Mouse (Mus musculus) brown adipose tissue, adult 24 weeks (tissue): ENCODE measurements around the gene Gm13420. TPM values are rescaled to one million over a fixed set of nuclear protein-coding genes. Genes with fewer than 3 reads are reported as not detected.
"Not testable (repeated sequence)": the region's sequence is repeated elsewhere in the genome, so short reads cannot be mapped to it uniquely, and the experiment has no call there.

Experiments
- H3K27ac ChIP-seq: fragments of 200-500 bp; replicated peaks from 2 replicates; pipeline ENCODE4 v1.5.1; 2012; ENCODE audit warnings: low read depth, mild to moderate bottlenecking, low read length
- H3K4me1 ChIP-seq: fragments of 200-500 bp; 2 replicates; pipeline ENCODE4 v1.6.1; 2012; ENCODE audit warnings: low read length, mixed read lengths; ENCODE audit not compliant: control insufficient read depth, insufficient read depth, insufficient read length
- H3K4me3 ChIP-seq: fragments of 200-500 bp; 2 replicates; pipeline ENCODE4 v1.5.1; 2012; ENCODE audit warnings: low read depth, mild to moderate bottlenecking, low read length, moderate library complexity; ENCODE audit not compliant: insufficient read depth
- polyA plus RNA-seq: library from polyadenylated mRNA; stranded (reverse); fragments of >200 nt; gene quantifications from 2 replicates; pipeline ENCODE4 v1.2.4, GENCODE M21; 2012; ENCODE audit not compliant: missing spikeins, insufficient read depth, insufficient read length

Gene Gm13420
- polyA plus RNA-seq, result not detected in 2 replicates

DNA sequence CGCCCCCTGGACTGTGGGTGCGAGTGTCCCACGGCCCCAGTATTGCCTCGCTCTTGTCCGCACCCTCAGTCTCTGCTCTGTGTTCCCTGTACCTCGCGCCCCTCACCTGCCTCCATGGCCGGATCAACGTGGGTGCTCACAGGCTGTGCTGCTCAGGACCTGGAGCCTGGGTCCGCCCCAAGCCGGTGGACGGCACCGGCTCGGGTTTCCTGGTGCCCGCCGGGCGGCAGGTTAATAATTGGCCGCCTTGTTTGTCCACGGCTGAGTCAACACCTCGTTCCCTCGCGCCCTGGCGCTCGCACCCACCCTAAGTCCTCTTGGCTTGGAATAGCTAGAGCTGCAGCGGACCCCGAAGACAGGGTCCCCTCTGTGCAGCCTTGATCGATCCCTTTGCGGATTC, at the start of gene Gm13420:
Gene Gm13420, minus strand, starts transcription at position 189 of the 400 bp plus-strand sequence.
- Histone ChIP-seq H3K4me1 (no peaks in the 10 kb centered on the region), H3K4me3 (no peak within 1 kb of the TSS), H3K27ac (no peak within 1 kb of the TSS)

DNA sequence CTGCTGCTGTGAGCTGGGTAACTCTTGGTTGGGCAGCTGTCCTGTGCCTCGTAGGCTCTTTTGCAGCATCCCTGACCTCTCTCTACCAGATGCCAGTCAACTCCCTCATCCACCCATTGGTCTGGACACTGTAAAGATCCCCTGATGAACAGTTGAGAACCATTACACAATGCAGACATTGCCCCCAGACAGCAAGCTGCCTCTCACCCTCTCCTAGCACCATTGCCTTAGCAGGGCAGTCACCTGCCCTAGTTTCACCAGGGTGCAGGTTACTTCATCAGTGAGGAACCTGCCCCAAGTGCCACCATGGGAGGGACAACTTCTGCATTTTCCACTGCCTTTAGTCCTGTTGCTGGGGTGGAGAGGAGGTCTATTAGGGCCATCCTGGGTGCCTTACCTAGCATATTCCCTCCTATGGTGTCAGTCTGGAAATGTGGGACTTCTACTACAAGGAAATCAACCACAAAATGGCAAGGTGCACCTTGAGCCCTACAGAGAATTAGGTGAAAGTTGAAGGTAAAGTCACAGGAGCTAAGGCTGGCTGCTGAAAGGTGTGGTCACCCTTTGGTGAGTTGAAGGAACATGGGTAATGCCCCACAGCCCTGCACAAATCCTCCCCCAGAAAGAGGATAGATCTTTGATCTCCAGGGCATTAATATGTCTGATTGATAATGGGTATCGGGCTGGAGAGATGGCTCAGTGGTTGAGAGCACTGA, 41.4 kb upstream of the Gm13420 start:
- Histone ChIP-seq H3K4me3 (no peak overlapping the region), H3K4me1 (no peaks in the 10 kb centered on the region), H3K27ac (no peak overlapping the region)

DNA sequence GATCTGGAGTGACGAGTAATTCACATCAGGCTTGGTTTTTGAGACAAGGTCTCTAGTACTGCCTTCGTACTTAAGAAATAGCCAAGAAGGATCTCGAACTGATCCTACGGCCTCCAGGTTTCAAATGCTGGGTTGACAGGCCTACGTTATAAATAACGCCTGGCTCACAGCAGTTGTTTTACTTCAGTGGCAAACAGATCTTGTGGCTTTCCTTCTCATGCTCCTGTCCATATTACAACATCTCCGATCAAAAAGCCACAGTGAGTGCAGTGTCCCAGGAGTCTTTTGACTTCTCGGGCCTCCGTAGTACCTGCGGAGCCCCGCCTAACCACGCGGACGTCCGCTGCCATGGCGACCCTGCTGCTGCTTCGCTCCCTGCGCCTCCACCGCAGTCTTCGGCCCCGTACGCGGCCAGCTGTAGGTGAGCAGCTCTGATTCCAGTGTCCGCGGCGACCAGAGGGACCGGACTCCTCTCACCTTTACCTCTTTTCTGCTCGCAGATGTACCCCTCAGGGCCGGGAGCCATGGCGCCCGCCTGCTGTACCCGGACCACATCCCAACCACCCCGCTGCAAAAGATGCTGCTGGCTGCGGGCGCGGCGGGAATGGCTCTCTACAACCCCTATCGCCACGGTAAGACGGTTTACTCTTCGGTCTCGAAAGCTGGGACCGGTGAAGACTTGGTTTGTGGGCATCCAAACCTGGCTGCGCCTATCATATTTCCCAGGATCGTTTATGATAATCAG, 36.6 kb upstream of the Gm13420 start, which contains the start of gene Trub2:
Gene Trub2, minus strand, starts transcription at position 566 of the 745 bp plus-strand sequence.
- no peaks in the 10 kb centered on the region for H3K4me1 ChIP-seq
- H3K27ac ChIP-seq, result peak within 1 kb of the TSS; percentile 50
- H3K4me3 ChIP-seq, result peak within 1 kb of the TSS; percentile 81

DNA sequence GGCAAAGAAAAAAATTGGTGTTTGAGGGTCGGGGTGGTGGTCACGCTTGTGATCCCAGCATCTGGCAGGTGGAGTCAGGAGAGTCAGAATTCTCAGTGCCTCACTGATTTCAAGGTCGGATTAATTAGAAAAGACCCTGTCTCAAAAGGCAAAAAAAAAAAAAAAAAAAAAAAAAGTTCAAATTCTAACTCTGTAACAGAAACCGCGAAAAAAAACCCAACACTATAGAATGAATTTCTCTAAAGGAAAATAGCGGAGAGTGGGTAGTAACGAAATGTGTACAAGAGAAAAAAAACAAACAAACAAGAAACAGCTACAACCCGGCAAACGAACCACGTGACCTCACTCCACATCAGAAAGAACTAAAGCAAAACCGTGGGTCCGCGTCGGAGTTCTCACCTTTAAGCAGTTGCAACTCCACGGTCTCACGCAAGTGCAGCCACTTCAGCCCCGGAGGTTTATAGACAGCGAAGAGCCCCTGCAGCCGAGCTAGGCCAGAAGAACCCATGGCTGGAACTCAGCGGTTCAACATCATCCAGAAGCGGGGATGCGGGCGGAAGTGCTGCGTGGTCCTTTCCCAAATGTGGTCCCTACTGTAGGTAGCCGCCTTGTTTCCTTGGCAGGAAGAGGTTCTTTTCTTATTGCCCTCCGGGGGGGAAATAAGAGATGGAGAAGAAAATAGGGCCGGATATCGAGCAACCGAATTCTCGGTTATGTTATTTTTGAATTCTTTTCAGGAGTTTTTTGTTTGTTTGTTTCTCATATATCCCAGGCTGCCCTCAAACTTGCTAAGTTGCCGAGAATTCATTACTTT, 35.8 kb upstream of the Gm13420 start, which contains the start of gene Coq4:
Gene Coq4, plus strand, starts transcription at position 390 of the 814 bp plus-strand sequence.
- H3K4me1 ChIP-seq, result no peaks in the 10 kb centered on the region
- H3K4me3 ChIP-seq, result peak within 1 kb of the TSS; percentile 81
- H3K27ac ChIP-seq, result peak within 1 kb of the TSS; percentile 50

DNA sequence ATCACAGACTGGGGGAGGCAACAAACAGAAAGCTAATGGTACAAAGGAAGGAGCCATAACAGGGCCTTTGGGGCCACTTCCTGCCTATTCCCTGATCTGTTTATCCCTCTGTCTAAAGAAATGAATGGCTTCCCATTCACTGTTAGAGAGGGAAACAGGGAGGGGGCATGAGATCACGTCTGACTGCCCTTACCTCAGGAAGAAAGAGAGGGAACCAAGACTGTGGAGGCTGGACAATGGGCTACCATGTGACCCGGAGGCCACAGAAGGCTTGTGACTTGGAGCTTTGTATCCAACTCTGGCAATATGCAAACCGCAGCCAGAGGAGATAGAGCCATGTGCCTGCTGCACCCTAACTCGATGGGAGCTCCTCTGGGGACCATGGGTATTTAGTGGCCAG, 32.8 kb upstream of the Gm13420 start:
- H3K4me1 ChIP-seq, result no peaks in the 10 kb centered on the region
- H3K27ac ChIP-seq, result no peak overlapping the region
- H3K4me3 ChIP-seq, result no peak overlapping the region

DNA sequence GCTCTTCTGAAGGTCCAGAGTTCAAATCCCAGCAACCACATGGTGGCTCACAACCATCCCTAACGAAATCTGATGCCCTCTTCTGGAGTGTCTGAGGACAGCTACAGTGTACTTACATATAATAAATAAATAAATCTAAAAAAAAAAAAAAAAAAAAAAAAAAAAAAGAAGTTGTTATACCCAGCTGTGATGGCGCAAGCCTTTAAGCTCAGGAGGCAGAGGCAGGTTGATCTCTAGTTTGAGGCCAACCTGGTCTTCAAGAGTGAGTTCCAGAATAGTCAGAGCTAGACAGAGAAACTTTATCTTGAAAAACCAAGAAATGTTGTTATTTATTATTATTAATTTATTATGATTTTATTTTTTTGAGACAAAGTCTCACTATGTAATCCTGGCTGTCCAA, 29.8 kb upstream of the Gm13420 start:
- not testable (repeated sequence) for H3K4me1 ChIP-seq, H3K4me3 ChIP-seq, H3K27ac ChIP-seq

DNA sequence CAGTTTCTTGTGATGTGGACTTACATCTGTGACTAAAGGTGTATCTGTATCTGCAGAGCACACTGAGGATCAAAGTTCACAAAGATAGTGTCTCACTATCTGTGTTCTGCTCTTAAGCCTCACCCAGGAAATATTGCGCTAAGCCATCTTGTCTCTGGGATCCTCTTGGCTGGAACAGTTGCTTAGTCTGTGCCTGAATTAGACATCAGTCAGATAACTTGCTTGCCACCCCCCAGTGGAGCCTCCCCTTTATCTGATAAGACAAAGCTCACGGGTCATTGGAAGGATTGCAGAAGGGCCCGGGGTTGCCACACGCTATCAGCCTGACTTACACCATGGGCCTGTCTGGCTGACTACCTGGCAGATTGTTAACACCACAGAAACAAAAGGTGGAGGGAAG, 21.8 kb upstream of the Gm13420 start:
- Histone ChIP-seq H3K27ac (no peak overlapping the region), H3K4me1 (peaks cover 6% of the 10 kb centered on the region), H3K4me3 (no peak overlapping the region)

DNA sequence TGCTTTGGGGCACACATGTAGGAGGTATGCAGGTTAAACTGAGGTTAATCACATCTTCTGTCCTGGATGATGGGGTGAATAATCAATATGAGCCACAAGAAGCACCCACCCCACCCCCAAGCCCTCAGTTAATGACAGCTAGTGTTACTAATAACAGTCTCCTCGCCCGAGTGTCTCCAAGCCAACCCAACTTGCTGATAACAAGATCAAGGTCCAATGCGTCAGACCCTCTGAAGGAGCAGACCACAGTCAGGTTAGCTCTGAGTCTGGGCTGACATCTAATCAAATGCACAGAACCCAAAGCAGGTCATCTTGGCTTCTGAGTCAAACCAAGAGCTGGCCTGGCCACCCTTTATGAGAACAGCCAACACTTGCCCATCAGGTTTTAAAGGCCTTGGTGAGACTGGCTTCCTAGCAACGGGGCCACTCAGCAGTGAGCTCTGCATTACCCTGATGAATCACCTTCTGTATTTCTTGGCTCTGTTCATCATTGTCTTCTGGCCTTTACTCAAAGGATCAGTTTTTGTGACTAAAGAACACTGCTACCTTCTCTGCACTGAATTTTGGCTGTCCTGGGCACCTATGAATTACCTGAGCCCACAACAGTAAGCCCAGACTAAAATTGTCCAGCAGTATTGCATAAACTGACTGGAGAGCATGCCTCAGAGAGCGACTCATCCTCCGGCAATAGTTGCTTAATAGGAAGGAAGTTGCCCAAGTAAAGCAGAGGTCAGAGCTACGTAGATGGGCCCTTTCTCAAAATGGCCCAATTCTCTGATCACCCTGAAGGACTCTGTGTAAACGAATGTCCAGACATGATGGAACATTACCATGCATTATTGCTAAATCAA, 20.4 kb upstream of the Gm13420 start:
- H3K4me1 ChIP-seq, result peaks cover 6% of the 10 kb centered on the region
- H3K27ac ChIP-seq, result peak overlapping the region; percentile 42
- H3K4me3 ChIP-seq, result no peak overlapping the region

DNA sequence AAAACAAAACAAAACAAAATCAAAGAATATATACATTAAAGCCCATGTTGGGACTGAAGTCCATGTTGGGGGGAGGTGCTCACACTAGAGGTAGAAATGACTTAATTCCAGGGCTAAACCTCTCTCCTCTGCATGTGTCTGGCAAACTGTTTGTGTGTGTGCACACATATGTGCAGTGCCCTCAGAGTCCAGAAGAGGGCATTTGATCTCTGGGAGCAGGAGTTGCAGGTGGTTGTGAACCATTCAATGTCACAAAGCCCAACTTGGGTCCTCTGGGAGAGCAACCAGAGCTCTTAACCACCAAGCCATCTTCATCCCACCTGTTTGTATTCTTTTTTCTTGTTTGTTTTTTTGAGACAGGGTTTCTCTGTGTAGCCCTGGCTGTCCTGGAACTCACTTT, 18.7 kb upstream of the Gm13420 start:
- H3K4me3 ChIP-seq, result no peak overlapping the region
- H3K27ac ChIP-seq, result no peak overlapping the region
- H3K4me1 ChIP-seq, result peaks cover 6% of the 10 kb centered on the region

DNA sequence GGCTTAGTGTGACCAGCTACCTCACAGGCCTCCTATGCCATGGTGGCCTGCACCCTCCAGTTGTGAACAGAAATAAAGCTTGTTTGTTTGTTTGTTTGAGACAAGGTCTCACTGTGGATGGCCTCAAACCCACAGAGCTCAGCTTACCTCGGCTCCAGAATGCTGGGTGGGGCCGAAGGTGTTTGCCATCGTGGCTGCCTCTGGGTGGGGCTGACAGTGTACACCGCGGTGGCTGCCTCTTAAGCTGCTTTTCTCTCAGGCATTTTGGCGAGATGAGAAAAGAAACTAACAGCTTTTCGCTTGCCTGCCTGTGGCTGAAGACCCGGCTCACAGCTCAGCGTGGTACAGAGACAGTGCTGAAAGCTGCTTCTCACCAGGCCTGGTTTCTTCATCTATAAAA, 17.4 kb upstream of the Gm13420 start:
- Histone ChIP-seq H3K4me1 (peaks cover 6% of the 10 kb centered on the region), H3K27ac (no peak overlapping the region), H3K4me3 (no peak overlapping the region)

DNA sequence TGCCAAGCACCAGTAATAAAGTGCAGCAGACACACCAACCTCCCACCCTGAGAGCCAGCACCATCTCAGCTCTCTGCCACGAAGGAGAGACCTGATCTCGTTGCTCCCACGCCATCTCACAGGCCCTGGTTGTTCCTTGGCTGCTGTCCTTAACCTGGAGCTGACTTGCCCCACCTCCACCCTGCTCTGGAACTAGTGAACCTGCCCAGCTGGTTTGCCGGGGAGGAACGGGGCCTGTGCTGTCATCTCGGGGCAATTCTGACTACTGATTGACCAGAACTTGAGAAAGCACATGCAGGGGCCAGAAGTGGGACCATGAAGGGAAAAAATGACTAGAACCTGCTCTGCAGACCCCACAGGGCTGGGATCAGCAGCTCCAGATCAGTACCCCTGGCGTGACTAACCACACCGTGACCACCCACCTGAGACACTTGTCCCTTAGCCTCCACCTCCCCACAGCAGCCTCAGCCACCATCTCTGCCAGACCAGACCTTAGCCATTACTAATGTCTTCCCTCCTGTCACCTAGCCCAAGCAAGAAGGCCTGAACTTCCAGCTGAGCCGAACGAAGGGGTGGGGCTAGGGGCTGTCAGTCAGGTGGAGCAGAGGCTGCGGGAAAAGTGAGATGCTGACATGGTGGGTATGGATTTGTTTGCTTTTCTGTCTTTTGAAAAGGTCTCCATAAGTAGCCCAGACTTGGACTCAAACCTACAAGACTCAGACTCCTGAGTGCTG, 16.7 kb upstream of the Gm13420 start:
- no peak overlapping the region for H3K27ac ChIP-seq
- H3K4me3 ChIP-seq, result no peak overlapping the region

DNA sequence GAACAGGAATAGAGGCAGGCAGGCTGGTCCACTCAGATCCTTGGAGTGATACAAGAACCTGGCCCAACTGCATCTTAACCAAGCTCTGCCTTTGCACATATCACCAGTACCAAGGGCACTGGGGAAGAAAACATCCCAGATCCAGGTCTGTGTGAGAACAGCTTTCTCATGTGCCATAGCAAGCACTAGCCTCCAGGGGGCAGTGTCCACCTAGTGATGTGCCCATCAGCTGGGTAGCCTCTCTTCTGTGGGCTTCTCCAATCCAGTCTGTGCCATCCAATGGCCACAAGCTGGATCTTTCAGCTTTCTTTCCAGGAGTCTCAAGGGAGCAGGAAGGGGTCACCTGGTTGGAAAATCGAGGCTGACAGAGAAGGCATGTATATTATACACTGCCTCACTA, 13.3 kb upstream of the Gm13420 start:
- H3K4me1 ChIP-seq, result no peaks in the 10 kb centered on the region
- H3K4me3 ChIP-seq, result no peak overlapping the region
- H3K27ac ChIP-seq, result no peak overlapping the region

More for the DNA sequence above, 16.7 kb upstream of the Gm13420 start:
- H3K4me1 ChIP-seq, result peaks cover 6% of the 10 kb centered on the region

DNA sequence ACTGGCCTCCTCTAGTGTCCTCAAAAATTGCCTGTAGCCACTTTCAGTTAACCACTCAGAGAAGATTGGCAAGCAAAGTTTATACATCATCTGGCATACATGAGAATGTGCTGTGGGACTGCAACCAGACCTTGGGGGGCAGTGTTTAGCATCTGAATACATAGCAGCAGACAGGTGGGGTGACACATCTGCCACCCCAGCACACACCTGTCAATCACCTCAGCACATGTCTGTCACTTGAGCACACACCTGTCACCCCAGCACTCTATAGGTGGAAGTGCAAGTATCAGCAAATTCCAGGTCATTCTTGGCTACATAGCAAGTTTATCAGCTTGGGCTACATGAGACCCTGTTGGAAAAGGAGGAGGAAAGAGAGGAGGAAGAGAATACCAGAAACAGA, 4.2 kb upstream of the Gm13420 start:
- Histone ChIP-seq H3K4me3 (no peak overlapping the region), H3K27ac (no peak overlapping the region), H3K4me1 (no peaks in the 10 kb centered on the region)

DNA sequence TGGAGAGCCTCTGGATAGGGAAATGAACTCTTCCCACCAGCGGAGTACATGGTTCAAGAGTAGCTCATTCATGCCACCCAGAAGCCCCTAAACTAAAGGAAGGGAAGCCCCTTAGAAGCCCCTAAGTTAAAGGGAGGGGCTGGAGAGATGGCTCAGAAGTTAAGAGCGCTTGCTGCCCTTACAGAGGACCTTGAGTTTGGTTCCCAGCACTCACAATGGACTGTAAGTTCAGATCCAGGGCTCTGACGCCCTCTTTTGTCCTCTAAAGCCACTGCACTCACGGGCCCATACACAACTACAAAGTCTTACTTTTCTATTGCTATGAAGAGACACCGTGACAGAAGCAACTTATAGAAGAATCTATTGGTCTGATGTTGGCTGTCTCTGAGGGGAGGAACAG, 912 bp upstream of the Gm13420 start:
- Histone ChIP-seq H3K4me3 (no peak overlapping the region), H3K4me1 (no peaks in the 10 kb centered on the region), H3K27ac (no peak overlapping the region)
